Mouse (Mus musculus) ovary, adult 18-20 months (tissue): ENCODE results near the gene Malrd1.
"Not testable (repeated sequence)": the region's sequence is repeated elsewhere in the genome, so short reads cannot be mapped to it uniquely, and the experiment has no call there.

Source experiments
- DNase-seq: peaks from one replicate; pipeline ENCODE4 v3.0.0; 2022; ENCODE audit warnings: low spot score, mixed read lengths

Gene Malrd1

GRCm38 (mm10) chr2:15526241-15526924 lies at the start of gene Malrd1:
TSS of gene Malrd1 (plus strand) at chr2:15526479.
- no peak for DNase-seq

DNA sequence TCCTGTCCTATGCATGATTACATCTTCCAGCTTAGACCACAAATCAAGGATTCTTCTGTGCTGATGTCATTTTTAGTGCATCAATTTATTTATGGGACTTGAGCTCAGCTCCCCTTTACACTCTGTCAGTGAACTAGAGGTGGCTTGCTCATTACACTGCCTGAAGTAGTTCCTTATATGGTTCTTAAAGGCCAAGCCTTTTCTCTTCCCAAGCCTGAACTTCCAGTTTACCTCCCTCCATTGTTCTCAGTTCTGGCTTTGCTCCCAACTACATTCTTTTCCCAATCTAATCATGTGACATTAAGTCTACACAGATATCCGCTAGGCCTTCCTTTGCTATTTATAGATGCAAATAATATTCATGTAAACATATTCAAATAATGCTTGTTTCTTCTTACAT lies 12.4 kb downstream of the Malrd1 start:
- DNase-seq = no peak

DNA sequence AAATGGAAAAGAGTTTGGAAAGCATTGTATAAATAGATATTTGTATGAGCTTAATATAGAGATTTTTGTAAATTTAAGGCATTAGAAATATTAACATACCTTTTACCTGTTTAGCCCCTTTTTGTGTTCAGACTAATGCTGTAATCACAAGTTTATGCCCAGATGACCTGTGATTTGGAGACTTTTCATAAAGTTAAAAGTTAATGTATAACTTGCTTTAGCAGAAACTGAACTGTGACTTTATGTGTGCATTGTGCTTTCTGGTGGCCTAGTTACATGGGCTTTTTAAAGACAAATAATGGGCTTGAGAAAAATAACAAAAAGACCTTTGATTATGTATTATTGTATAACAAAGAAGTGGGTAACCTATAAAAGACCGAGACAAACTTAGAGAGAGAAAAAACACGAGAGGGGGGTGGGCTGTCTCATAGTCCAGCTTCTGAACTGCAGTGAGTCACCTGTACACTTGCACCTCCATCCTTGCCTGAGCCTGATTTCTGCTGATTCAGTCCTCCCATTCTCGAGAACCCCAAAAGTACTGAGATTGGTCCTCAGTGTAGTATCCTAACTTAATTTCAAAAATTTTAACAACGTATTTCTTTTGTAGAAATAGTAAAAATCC lies 87.2 kb downstream of the Malrd1 start:
- no peak for DNase-seq

GRCm38 (mm10) chr2:15614026-15614425 lies 87.7 kb downstream of the Malrd1 start:
- no peak for DNase-seq

DNA sequence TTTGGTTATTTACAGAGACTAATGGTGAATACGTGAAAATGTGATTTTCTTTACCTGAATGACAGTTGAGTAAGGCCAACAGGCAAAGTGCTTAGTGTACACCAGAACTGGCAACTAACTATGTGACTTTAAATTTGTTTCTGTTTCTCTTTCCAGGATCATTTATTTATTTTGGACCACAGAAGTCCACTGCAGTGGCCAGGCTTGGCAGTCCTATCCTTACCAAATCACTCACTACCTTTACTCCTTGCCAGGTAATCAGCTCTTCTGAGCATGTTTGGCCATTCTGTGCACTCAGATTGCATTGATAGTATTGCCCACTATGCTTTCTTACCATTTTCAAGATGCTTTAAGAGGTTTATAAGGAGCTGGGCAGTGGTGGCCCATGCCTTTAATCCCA lies 109.5 kb downstream of the Malrd1 start:
- no peak for DNase-seq

- no peak for DNase-seq
Measured at GRCm38 (mm10) chr2:15643864-15644263, 117.6 kb downstream of the Malrd1 start.

DNA sequence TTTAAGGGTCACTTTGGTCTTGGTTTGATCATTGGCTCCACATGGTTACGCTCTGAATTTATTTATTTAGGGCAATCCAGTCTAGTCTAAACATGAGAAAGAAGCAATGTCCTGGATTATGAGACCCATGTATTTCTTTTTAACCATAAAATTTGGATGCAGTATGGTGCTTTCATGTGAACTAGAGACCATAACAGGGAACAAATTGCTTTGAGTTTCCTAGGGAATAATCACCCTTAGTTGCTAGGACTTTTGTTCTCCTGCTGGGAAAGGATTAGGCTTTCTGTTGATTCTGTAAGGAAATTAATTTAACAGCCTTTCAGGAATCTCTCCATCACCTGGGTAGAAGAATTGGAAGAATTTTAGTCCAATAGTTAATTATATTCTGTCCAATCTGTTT lies 130.1 kb downstream of the Malrd1 start:
- DNase-seq = no peak

DNA sequence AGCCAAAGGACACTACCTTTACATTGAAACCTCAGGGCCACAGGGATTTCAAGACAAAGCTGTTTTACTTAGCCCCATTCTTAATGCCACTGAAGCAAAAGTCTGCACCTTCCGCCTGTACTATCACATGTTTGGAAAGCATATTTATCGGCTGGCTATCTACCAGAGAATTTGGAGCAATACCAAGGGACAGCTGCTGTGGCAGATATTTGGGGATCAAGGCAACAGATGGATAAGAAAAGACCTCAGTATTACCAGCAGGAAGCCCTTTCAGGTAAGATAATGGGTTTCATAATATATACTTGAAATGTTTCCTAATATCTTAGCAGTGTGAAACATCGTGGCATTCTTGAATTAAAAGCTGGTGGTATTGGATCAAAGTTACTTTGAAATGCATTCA lies 176.7 kb downstream of the Malrd1 start:
- no peak for DNase-seq

GRCm38 (mm10) chr2:15740945-15741344 lies 214.7 kb downstream of the Malrd1 start:
- no peak for DNase-seq

DNA sequence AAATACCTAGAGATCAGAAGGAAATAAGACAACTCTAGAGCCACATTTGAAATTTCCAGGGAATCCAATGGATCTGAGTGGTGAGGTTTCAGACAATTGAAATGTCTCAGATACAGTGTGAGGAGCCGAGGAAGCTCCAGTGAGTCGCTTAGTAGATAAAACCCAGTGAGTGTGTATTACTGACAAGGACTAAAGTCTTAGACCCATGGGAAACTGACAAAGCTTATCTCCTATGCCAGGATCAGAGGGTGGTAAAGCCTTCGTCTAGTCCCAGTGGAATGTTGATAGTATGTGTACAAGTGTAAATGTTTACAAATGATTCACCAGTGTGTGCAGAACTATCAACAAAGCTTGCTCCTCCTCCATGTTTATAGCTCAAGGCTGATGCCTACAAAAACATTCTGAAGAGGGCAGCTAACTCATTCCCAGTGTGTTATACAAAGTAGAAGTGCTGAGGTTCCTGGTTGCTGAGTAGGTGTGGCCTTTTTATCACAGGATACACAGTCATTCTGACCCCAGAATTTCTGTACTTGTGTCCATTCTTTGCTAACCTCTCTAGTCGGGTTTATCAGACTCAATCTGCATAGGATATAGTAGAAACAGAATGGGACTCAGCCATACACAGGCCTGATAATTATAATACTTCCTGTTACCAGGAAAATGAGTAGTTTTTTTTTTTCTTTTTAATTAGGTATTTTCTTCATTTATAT lies 218.9 kb downstream of the Malrd1 start:
- DNase-seq = no peak

DNA sequence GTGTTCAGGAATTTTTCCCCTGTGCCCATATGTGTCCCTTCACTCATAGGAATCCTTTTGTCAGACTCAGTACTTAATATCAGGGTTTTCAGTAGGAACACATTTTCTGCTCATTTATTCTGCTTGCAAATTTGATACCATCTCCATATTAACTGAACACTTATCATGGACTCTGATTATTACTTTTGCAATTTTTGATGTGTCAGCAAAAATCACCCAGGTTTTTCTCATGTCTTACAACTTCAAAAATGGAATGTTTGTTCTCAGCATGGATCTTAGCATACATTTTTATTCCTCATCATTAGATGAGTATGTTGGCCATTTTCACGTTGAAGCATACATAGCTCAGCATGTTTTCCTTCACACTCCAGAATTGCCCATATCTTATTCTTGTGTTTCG lies 258.5 kb downstream of the Malrd1 start:
- DNase-seq = no peak

GRCm38 (mm10) chr2:15815724-15816123 lies 289.4 kb downstream of the Malrd1 start:
- no peak for DNase-seq

- DNase-seq = no peak
Measured at GRCm38 (mm10) chr2:15869380-15869779, 343.1 kb downstream of the Malrd1 start.

GRCm38 (mm10) chr2:15893418-15894120 lies 367.3 kb downstream of the Malrd1 start:
- no peak for DNase-seq

DNA sequence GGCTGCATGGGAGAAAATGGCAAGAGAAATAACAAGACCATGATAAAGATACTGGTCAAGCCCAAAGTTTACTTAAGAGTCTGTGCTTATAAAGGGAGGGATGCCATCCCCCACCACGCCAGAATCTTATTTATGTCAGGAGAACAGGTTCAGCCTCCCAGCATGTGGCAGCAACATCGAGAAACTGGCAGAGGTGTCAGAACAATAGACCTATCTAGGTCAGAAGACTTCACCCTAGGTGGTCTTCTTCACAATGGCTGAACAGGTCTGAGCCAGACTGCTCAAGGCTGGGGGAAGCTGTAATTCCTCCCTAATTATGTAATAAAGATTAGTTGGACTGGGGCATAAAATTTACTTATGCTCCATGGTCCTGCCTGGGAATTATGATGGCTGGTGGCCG lies 399.2 kb downstream of the Malrd1 start:
- DNase-seq = no peak

DNA sequence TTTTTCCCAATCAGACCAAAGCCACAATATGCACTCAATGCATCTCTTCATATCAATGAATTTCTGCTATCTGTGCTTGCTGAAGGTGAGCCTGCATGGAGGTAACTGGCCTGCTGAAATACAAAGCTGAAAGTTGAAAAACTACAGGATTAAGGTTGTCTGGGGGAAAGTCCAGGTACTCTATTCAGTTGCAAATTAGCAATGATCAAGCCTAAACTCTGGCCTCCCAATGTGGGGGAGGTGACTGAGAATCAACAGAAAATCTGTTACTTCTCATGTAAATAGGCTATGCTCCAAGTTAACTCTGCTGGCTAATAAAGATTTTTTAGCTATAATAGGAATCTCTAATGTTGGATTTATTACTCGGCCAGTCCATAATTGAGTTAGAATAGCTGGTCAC lies 399.8 kb downstream of the Malrd1 start:
- DNase-seq = no peak

DNA sequence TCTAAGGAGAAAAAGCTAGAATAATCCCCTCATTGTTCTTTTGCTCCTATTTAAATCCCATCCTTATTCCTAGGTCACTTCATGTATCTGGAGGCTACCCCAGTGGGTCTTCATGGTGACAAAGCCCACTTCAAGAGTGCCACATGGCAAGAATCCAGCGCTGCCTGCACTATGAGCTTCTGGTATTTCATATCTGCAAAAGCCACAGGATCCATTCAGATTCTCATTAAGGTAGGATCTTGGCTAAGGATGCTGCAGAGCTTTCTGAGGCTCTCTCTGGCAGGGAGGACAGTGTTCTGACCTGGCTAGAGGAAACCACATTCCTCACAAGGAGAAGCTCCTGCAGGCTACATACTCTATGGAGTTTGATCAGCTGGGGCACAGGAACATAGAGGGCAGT lies 405.2 kb downstream of the Malrd1 start:
- DNase-seq = no peak

DNA sequence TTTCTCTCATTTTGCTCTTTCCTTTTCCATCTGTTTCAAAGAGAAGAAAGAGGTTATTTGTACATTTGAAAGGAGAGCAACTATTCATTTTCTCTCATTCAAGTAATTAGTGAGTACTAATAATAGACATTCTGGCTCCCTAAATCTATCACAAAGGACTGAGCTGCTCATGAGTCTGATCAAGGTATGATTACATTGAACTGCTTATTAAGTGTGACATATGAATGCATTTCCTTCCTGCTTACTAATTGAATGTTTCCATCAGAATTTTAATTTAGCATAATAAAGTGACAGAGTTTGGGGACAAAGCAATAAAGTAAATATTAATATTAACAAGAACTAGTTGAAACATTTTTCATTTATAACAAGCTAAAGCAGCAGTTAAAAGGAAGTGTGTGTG lies 405.6 kb downstream of the Malrd1 start:
- DNase-seq = no peak

DNA sequence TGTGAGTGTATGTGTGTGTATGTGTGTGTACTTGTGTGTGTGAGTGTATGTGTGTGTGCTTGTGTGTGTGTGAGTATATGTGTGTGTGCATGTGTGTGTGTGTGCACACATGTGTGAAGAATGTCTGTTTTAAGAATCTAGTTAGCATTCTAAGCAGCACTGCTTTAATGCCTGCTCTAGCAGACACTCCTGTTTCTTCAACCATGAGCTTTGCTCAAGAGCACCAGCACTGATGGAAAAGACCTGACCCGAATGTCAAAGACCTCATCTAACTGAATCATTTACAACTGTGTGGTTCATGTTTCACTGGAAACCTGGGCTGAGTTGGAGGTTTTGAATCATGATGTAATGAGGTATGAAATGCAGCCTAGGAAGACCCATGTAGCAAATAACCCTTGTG lies 406.1 kb downstream of the Malrd1 start:
- DNase-seq = no peak

- no peak for DNase-seq
Measured at GRCm38 (mm10) chr2:16002925-16003324, 476.6 kb downstream of the Malrd1 start.

DNA sequence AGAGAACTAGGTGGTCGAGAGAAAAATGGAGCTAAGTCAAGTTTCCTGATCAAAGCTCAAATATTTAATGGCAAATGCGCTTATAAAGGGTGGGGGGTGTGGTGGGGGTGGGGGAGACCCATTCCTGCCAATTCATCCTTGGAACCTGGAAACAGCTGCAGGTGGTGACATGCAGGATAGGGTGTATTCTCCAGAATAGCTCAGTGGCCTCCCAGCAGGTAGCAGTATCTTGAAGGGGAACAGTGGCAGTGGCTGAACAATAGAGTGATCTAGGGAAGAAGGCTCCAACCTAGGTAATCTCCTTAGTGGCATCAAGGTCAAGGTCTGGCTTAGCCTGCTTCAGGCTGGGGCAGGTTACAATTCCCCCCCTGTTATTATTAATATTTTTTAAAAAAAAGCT lies 490.8 kb downstream of the Malrd1 start:
- DNase-seq = not testable (repeated sequence)

DNA sequence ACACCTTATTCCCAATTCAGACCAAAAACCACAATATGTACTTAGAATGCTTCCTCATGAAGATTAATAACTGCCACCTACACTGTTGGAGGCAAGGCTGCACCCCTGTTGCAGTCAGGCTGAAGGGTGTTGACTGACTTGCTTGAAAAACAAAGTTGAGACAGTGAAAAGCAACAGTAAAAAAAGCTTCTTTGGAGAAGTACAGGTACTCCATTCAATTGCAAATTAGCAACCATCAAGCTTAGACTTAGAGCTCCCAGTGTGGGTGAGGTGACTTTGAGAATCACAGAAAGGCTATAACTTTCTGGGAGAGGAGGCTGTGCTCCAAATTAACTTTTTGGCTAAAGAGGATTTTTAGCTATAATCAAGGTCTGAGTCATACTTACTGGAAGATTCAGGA lies 491.4 kb downstream of the Malrd1 start:
- DNase-seq = not testable (repeated sequence)

- DNase-seq = no peak
Measured at GRCm38 (mm10) chr2:16029752-16030151, 503.5 kb downstream of the Malrd1 start.
